Comparison of ENCODE assay signal across 9 mouse cellular contexts in the genomic region with DNA sequence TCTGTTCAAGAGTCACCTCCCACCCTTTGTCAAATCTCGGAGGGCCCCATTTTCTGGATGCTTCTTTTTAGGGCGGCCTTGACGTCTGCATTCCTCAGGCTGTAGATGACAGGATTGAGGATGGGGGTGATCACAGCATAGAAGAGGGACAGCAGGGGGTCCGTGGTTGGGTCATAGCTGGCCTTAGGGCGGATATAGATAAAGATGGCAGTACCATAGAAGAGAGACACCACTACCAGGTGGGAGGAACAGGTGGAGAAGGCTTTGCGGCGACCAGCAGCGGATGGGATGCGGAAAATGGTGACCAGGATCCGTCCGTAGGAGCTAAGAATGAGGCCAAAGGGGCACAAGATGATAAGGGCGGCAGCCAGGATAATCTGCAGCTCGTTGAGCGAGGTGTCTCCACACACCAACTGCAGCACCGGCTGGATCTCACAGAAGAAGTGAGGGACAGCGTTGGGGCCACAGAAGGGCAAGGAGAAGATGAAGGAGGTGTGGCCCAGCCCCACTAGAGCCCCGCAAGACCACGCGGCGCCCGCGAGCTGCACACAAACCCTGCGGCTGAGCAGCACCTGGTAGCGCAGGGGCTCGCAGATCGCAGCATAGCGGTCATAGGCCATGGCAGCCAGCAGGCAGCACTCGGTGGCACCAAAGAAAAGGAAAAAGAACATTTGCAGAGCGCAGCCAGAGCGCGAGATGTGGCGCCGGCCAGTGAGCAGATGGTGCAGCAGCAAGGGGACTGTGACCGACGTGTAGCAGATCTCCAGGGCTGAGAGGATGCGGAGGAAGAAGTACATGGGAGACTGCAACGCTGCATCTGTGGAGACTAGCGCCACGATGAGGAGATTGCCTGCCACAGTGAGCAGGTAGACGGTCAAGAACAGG. TPM values are rescaled to one million over a fixed set of nuclear protein-coding genes. Genes with fewer than 3 reads are reported as not detected.
DNase-seq lines count a peak whose midpoint lies in the region; ATAC-seq lines count a peak whose summit lies in the region.
"Had no signal": no experiment of that assay in that cellular context is flagged by ENCODE, and none has a peak within 500 bp of the region (broad histone marks: within the 10 kb centered on the region; RNA-seq: fewer than 3 reads in every experiment).

No protein-coding gene starts in this region.

- peak overlapping the region; percentile 55 for H3K4me2 ChIP-seq in heart, embryonic 15.5 days
- peak overlapping the region; percentile 41 for H3K4me2 ChIP-seq in hindbrain, embryonic 11.5 days (replicated peaks; ENCODE audit: low read depth, low read length)
- peak overlapping the region; percentile 63 for H3K4me2 ChIP-seq in midbrain, embryonic 16.5 days (ENCODE audit: low read length)

- H3K4me3 ChIP-seq in heart, embryonic 15.5 days: peak overlapping the region; percentile 17
- H3K4me3 ChIP-seq in hindbrain, embryonic 11.5 days (ENCODE audit: low read depth, low read length): peak overlapping the region; percentile 26
- H3K4me3 ChIP-seq in midbrain, embryonic 16.5 days (ENCODE audit: low read depth, low read length): peak overlapping the region; percentile 44

- no peak for DNase-seq in heart, adult 9 months (ENCODE audit: low spot score in 2 of 2)
- DNase-seq in cerebellum, adult 9-11 months: peak; percentile 12
- DNase-seq in hindbrain, embryonic 11.5 days (ENCODE audit: low spot score): peak; percentile 25
- no peak for DNase-seq in gastrocnemius, postnatal 14 days
- no peak for DNase-seq in thymus, postnatal 14 days

- no peaks in the 10 kb centered on the region for H3K36me3 ChIP-seq in heart, embryonic 15.5 days
- H3K36me3 ChIP-seq in hindbrain, embryonic 11.5 days (ENCODE audit: control insufficient read depth, insufficient read depth, low read length): no peaks in the 10 kb centered on the region
- no peaks in the 10 kb centered on the region for H3K36me3 ChIP-seq in midbrain, embryonic 16.5 days (ENCODE audit: control insufficient read depth, insufficient read depth, low read length)

- H3K4me1 ChIP-seq in heart, embryonic 15.5 days (replicated peaks): peaks cover 5% of the 10 kb centered on the region; the same call in 1 of the 2 replicates
- no peaks in the 10 kb centered on the region for H3K4me1 ChIP-seq in hindbrain, embryonic 11.5 days (replicated peaks; ENCODE audit: control insufficient read depth, insufficient read depth, low read length)
- H3K4me1 ChIP-seq in midbrain, embryonic 16.5 days (ENCODE audit: control insufficient read depth, insufficient read depth, low read length): no peaks in the 10 kb centered on the region

- intact Hi-C loops in gastrocnemius, postnatal 14 days (cut with DNase I; ENCODE audit: low total_unique reads): no loop called here

- 11% methylated on average over 40 of the region's 40 CpGs for WGBS in heart, embryonic 15.5 days
- WGBS in hindbrain, embryonic 11.5 days: 23% methylated on average over 40 of the region's 40 CpGs
- WGBS in midbrain, embryonic 16.5 days: 16% methylated on average over 40 of the region's 40 CpGs

- no peak overlapping the region for H3K9ac ChIP-seq in heart, embryonic 15.5 days
- 0 out of 2 replicates have a peak overlapping the region, but pooled peaks have one; percentile 40 for H3K9ac ChIP-seq in hindbrain, embryonic 11.5 days (ENCODE audit: low read depth, low read length)
- peak overlapping the region; percentile 67 for H3K9ac ChIP-seq in midbrain, embryonic 16.5 days (ENCODE audit: low read depth, low read length)

- H3K9me3 ChIP-seq in heart, embryonic 15.5 days (replicated peaks): no peaks in the 10 kb centered on the region
- H3K9me3 ChIP-seq in hindbrain, embryonic 11.5 days (ENCODE audit: control insufficient read depth, low read length): no peaks in the 10 kb centered on the region
- no peaks in the 10 kb centered on the region for H3K9me3 ChIP-seq in midbrain, embryonic 16.5 days (replicated peaks; ENCODE audit: control insufficient read depth, low read length, poor library complexity, severe bottlenecking)

- ATAC-seq in heart, embryonic 15.5 days (replicated peaks; ENCODE audit: insufficient number of reproducible peaks, insufficient read depth, low FRiP score, low read depth): no peak
- ATAC-seq in hindbrain, embryonic 11.5 days (ENCODE audit: low FRiP score): peak; percentile 65
- peak; percentile 88 for ATAC-seq in midbrain, embryonic 16.5 days
- no peak for ATAC-seq in granulocyte monocyte progenitor cell, adult 5-6 weeks (replicated peaks; ENCODE audit: poor library complexity, severe bottlenecking)

- peaks cover 26% of the 10 kb centered on the region for H3K27me3 ChIP-seq in heart, embryonic 15.5 days
- H3K27me3 ChIP-seq in hindbrain, embryonic 11.5 days (ENCODE audit: control insufficient read depth, insufficient read depth, low read length): peaks cover 8% of the 10 kb centered on the region
- no peaks in the 10 kb centered on the region; the same call in 1 of the 2 replicates for H3K27me3 ChIP-seq in midbrain, embryonic 16.5 days (ENCODE audit: control insufficient read depth, insufficient read depth, low read depth, low read length)

- no peak overlapping the region for H3K27ac ChIP-seq in heart, embryonic 15.5 days
- no peak overlapping the region for H3K27ac ChIP-seq in hindbrain, embryonic 11.5 days (ENCODE audit: low read depth, low read length)
- H3K27ac ChIP-seq in midbrain, embryonic 16.5 days (ENCODE audit: low read length): no peak overlapping the region

RNA-seq across cellular contexts. Expression of gene Olfr95, which starts 1.8 kb away (rescaled TPM):
- polyA plus RNA-seq in heart, embryonic 15.5 days (2015; fragmentation: Nextera tagmentation; extraction: Ambion mirVana): not detected in 2 replicates
- not detected in 2 replicates for polyA plus RNA-seq in hindbrain, embryonic 11.5 days (2014; fragmentation: Nextera tagmentation; extraction: Ambion mirVana)
- polyA plus RNA-seq in midbrain, embryonic 16.5 days (2015; fragmentation: Nextera tagmentation; extraction: Ambion mirVana): 0.04 TPM in 1 of 2 replicates, not detected in the other
- not detected for total RNA-seq in gastrocnemius, postnatal 14 days (2021)
- not detected in 2 replicates for total RNA-seq in granulocyte monocyte progenitor cell, adult 5-6 weeks (2014; fragmentation: Nextera tagmentation)
- not detected in 2 replicates for total RNA-seq in granulocyte monocyte progenitor cell, adult 5-6 weeks (2017)
- polyA plus RNA-seq: gonadal fat pad, adult 2 months had no signal

RNA-seq across cellular contexts. Expression of gene Olfr96, which starts 8.8 kb away (rescaled TPM):
- polyA plus RNA-seq in heart, embryonic 15.5 days (2015; fragmentation: Nextera tagmentation; extraction: Ambion mirVana): not detected in 2 replicates
- polyA plus RNA-seq in hindbrain, embryonic 11.5 days (2014; fragmentation: Nextera tagmentation; extraction: Ambion mirVana): not detected in 2 replicates
- polyA plus RNA-seq in midbrain, embryonic 16.5 days (2015; fragmentation: Nextera tagmentation; extraction: Ambion mirVana): not detected in 2 replicates
- total RNA-seq in gastrocnemius, postnatal 14 days (2021): not detected
- total RNA-seq in granulocyte monocyte progenitor cell, adult 5-6 weeks (2014; fragmentation: Nextera tagmentation): not detected in 2 replicates
- not detected in 2 replicates for total RNA-seq in granulocyte monocyte progenitor cell, adult 5-6 weeks (2017)
- polyA plus RNA-seq: gonadal fat pad, adult 2 months had no signal

RNA-seq across cellular contexts. Expression of gene Olfr94, which starts 10.3 kb away (rescaled TPM):
- polyA plus RNA-seq in heart, embryonic 15.5 days (2015; fragmentation: Nextera tagmentation; extraction: Ambion mirVana): not detected in 2 replicates
- not detected in 2 replicates for polyA plus RNA-seq in hindbrain, embryonic 11.5 days (2014; fragmentation: Nextera tagmentation; extraction: Ambion mirVana)
- not detected in 2 replicates for polyA plus RNA-seq in midbrain, embryonic 16.5 days (2015; fragmentation: Nextera tagmentation; extraction: Ambion mirVana)
- total RNA-seq in gastrocnemius, postnatal 14 days (2021): not detected
- total RNA-seq in granulocyte monocyte progenitor cell, adult 5-6 weeks (2014; fragmentation: Nextera tagmentation): not detected in 2 replicates
- total RNA-seq in granulocyte monocyte progenitor cell, adult 5-6 weeks (2017): not detected in 2 replicates
- polyA plus RNA-seq: gonadal fat pad, adult 2 months had no signal

RNA-seq across cellular contexts. Expression of gene Ubd, which starts 17.4 kb away (rescaled TPM):
- polyA plus RNA-seq in heart, embryonic 15.5 days (2015; fragmentation: Nextera tagmentation; extraction: Ambion mirVana): 0.35 and 2.7 TPM in 2 replicates
- polyA plus RNA-seq in hindbrain, embryonic 11.5 days (2014; fragmentation: Nextera tagmentation; extraction: Ambion mirVana): not detected in 2 replicates
- polyA plus RNA-seq in midbrain, embryonic 16.5 days (2015; fragmentation: Nextera tagmentation; extraction: Ambion mirVana): not detected in 2 replicates
- not detected for total RNA-seq in gastrocnemius, postnatal 14 days (2021)
- total RNA-seq in granulocyte monocyte progenitor cell, adult 5-6 weeks (2014; fragmentation: Nextera tagmentation): not detected in 2 replicates
- not detected in 2 replicates for total RNA-seq in granulocyte monocyte progenitor cell, adult 5-6 weeks (2017)

RNA-seq across cellular contexts. Expression of gene Olfr97, which starts 26.0 kb away (rescaled TPM):
- not detected in 2 replicates for polyA plus RNA-seq in heart, embryonic 15.5 days (2015; fragmentation: Nextera tagmentation; extraction: Ambion mirVana)
- polyA plus RNA-seq in hindbrain, embryonic 11.5 days (2014; fragmentation: Nextera tagmentation; extraction: Ambion mirVana): not detected in 2 replicates
- polyA plus RNA-seq in midbrain, embryonic 16.5 days (2015; fragmentation: Nextera tagmentation; extraction: Ambion mirVana): not detected in 2 replicates
- total RNA-seq in gastrocnemius, postnatal 14 days (2021): not detected
- not detected in 2 replicates for total RNA-seq in granulocyte monocyte progenitor cell, adult 5-6 weeks (2014; fragmentation: Nextera tagmentation)
- total RNA-seq in granulocyte monocyte progenitor cell, adult 5-6 weeks (2017): not detected in 2 replicates
- polyA plus RNA-seq: gonadal fat pad, adult 2 months had no signal

Comparison
In these comparisons a context has a peak if more than half of its experiments do, and no peak if none do; other contexts are left out.
1. ATAC-seq: peak in hindbrain, embryonic 11.5 days (single experiment) and midbrain, embryonic 16.5 days (single experiment); none in heart, embryonic 15.5 days (single experiment) and granulocyte monocyte progenitor cell, adult 5-6 weeks (single experiment).
2. DNase-seq: peak in cerebellum, adult 9-11 months (single experiment) and hindbrain, embryonic 11.5 days (single experiment); none in heart, adult 9 months (0 of 2), gastrocnemius, postnatal 14 days (single experiment) and thymus, postnatal 14 days (single experiment).
3. Peak in every context shown above with its lines, with median percentiles within 50 percentile points of each other: H3K4me2 ChIP-seq and H3K4me3 ChIP-seq.